Mouse (Mus musculus) myocyte (in vitro differentiated cells): ENCODE measurements around the gene Taf13.
A peak's percentile ranks its signal among the peaks of the same experiment; 100 is the strongest.

Source experiments
- CEBPB ChIP-seq: IDR thresholded peaks from 2 replicates; pipeline ENCODE4 v1.6.1; 2011; ENCODE audit warnings: mild to moderate bottlenecking, moderate library complexity; ENCODE audit not compliant: poor library complexity, insufficient read depth, severe bottlenecking
- E2F4 ChIP-seq: IDR thresholded peaks from one replicate; pipeline ENCODE4 v1.6.1; 2011; ENCODE audit warnings: mild to moderate bottlenecking, control low read depth, moderate library complexity; ENCODE audit not compliant: insufficient read depth
- MAX ChIP-seq: IDR thresholded peaks from one replicate; pipeline ENCODE4 v1.6.1; 2011; ENCODE audit warnings: low read depth, mild to moderate bottlenecking, control low read depth
- MYOD1 ChIP-seq, 3 experiments: IDR thresholded peaks; one replicate each; pipeline ENCODE4 v1.6.1; 2011; ENCODE audit warnings: control low read depth in 2 of 3, low read depth in 2 of 3, mild to moderate bottlenecking in 2 of 3, moderate library complexity in 1 of 3; ENCODE audit not compliant: insufficient read length in 2 of 3, control insufficient read depth in 1 of 3
- POLR2A ChIP-seq: IDR thresholded peaks from one replicate; pipeline ENCODE4 v1.6.1; 2011; ENCODE audit warnings: low read depth, mild to moderate bottlenecking, control low read depth, moderate library complexity; ENCODE audit not compliant: insufficient read length
- SRF ChIP-seq: IDR thresholded peaks from one replicate; pipeline ENCODE4 v1.6.1; 2011; ENCODE audit warnings: low read depth; ENCODE audit not compliant: control insufficient read depth, insufficient read length
- TCF3 ChIP-seq: IDR thresholded peaks from one replicate; pipeline ENCODE4 v1.6.1; 2011; ENCODE audit warnings: low read depth, control low read depth; ENCODE audit not compliant: insufficient read length
- USF1 ChIP-seq: IDR thresholded peaks from one replicate; pipeline ENCODE4 v1.6.1; 2011; ENCODE audit warnings: low read depth, mild to moderate bottlenecking, control low read depth, moderate library complexity

DNA sequence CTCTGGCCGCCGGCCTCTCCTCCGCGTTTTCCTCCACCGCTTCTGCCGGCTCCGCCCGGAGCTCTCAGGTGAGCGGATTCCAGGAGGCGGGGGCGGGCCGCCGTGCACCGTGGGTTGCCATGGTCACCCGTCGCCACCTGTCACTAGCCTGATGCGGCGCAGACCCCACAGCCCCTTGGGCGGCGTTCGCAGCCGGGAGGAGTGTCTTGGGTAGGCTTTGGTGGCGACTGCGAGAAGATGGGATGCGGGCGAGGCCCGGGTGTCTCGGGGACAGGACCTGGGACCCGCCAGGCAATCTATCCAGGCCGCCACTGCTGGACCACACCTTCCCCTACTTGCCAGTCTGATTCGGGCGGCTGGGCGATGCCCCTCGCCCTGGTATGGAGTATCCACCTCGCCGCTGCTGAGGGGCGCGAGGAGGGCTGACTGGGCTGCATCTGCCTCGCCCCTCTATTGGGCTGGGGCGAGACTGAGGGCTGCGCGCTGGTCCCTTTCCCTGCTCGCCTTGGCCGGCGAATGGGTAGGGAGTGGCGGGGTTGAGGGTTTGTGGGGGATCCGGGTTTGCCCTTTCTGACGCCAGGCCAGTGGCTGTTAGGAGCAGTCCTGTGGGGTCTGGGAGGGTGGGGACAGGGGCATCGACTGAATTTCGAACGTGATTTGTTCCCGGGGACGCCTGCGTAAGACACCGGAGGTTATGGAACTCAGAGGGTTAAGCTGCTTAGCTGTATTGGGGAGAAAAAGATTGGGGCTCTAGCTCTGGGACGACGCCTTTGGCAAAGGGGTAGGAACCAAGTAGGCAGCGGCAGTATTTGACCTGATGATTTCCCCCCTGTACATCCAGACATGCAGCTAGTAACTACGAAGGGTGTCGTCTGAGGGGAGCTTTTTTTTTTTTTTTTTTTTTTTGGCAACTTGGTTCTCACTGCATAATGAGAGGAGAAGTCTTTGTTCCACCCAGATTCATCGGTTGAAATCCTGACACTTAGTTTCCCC, 20.3 kb downstream of the Taf13 start:
- TF ChIP-seq CEBPB (no peak), USF1 (no peak), POLR2A (no peak), TCF3 (no peak), E2F4 (no peak), MYOD1 (IDR thresholded peaks at IDR 0.05; ENCODE audit: control insufficient read depth in 1 of 3, insufficient read length in 2 of 3, low read depth in 2 of 3) (peak in 1 of 3 experiments; percentile 5), SRF (no peak), MAX (no peak)
